Mouse (Mus musculus) neural tube, embryonic 13.5 days (tissue): ENCODE measurements around the gene Mboat7. TPM values are rescaled to one million over a fixed set of nuclear protein-coding genes. Genes with fewer than 3 reads are reported as not detected.
A peak's percentile ranks its signal among the peaks of the same experiment; 100 is the strongest.

ENCODE experiments used
- microRNA-seq: library from miRNA; unstranded; fragments of <30 nt; microRNA quantifications from one replicate; pipeline ENCODE4, GENCODE M21; 2016
- polyA plus RNA-seq: library from polyadenylated mRNA; unstranded; fragments of >200 nt; fragmentation: Nextera tagmentation; extraction: Ambion mirVana; gene quantifications from 2 replicates; pipeline ENCODE4 v1.2.1, GENCODE M21; 2015

The Mboat7 gene
- polyA plus RNA-seq, 1 experiment from 2014 or later, result 58.7 TPM

Small RNA genes within 50 kb of the gene (microRNA-seq; reads per million reads assigned to microRNA genes)
- gene Mir3572, result 1.9 reads per million, percentile 6 among the genes with 10 or more reads in this experiment

Other genes starting within 250 kb of the Mboat7 start
- gene Tarm1, start 190.9 kb downstream of the Mboat7 start, polyA plus RNA-seq, result not detected in 2 replicates
- 0.54 and 0.80 TPM in 2 replicates for gene Oscar, start 77.4 kb downstream of the Mboat7 start, polyA plus RNA-seq
- gene Ndufa3, start 76.2 kb downstream of the Mboat7 start, polyA plus RNA-seq, result 392 and 462 TPM in 2 replicates
- 31.0 and 34.4 TPM in 2 replicates for gene Tfpt, start 63.6 kb downstream of the Mboat7 start, polyA plus RNA-seq
- 98.6 and 100 TPM in 2 replicates for gene Prpf31, start 63.5 kb downstream of the Mboat7 start, polyA plus RNA-seq
- gene Cnot3, start 48.3 kb downstream of the Mboat7 start, polyA plus RNA-seq, result 44.1 and 45.8 TPM in 2 replicates
- gene Leng1, start 27.7 kb downstream of the Mboat7 start, polyA plus RNA-seq, result 18.0 and 18.7 TPM in 2 replicates
- gene Tmc4, start 16.0 kb downstream of the Mboat7 start, polyA plus RNA-seq, result 3.6 and 4.4 TPM in 2 replicates
- 223 and 227 TPM in 2 replicates for gene Tsen34, start 660 bp downstream of the Mboat7 start, polyA plus RNA-seq
- gene Rps9, start 10.5 kb upstream of the Mboat7 start, polyA plus RNA-seq, result 986 and 989 TPM in 2 replicates
- 0.14 and 0.23 TPM in 2 replicates for gene Pirb, start 26.9 kb upstream of the Mboat7 start, polyA plus RNA-seq
- gene Gm15448, start 132.2 kb upstream of the Mboat7 start, polyA plus RNA-seq, result not detected in 2 replicates
- not detected in 2 replicates for gene Pira2, start 151.5 kb upstream of the Mboat7 start, polyA plus RNA-seq
- gene Gm14548, start 204.6 kb upstream of the Mboat7 start, polyA plus RNA-seq, result not detected in 2 replicates
- gene Lilra6, start 222.0 kb upstream of the Mboat7 start, polyA plus RNA-seq, result not detected in 2 replicates